Mouse (Mus musculus): Measurements from ENCODE around the gene Rasgef1b. TPM values are rescaled to one million over a fixed set of nuclear protein-coding genes. Genes with fewer than 3 reads are reported as not detected.
A peak's percentile ranks its signal among the peaks of the same experiment; 100 is the strongest.

The Rasgef1b gene
- total RNA-seq, 2 experiments from 2014 or later, result 11.9 to 15.1 TPM

DNA sequence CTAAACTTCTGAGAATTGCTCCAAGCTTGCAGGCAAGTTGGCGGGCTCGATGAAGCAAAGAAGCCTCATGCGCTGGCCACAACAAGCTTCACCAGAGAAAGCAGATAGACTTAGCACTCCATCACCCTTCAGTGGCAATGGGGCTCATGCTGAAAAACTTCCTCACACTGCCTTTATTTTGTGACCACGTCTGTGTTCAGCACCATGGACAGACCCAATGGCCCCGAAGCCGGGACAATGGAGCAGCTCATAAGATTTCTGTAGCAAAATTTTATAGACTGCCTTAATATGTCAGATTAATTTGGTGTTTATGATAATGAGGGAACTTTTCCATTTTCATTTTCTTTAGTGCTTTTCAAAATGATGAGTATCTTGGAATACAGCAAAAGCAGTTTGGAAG lies 21.6 kb downstream of the Rasgef1b start:
- peak; percentile 45 to 62 for DNase-seq

DNA sequence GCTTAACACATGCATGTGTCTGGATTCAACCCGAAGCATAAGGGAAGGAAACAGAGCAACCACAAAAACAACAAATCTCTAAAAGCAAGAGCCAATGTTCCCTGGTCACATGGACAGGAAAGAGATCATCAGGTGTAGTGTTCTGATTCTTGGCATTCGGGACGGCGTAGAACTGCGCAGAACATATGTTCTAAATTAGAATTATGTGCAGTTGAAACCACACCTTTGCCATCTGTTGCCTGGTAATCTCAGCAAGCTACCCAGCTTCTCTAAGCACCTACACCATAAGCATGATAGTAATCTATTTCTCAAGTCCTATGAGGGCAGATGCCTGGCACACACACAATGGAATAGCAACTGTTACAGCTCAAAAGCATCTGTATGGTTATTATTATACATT lies 27.1 kb downstream of the Rasgef1b start:
- no peak for DNase-seq

DNA sequence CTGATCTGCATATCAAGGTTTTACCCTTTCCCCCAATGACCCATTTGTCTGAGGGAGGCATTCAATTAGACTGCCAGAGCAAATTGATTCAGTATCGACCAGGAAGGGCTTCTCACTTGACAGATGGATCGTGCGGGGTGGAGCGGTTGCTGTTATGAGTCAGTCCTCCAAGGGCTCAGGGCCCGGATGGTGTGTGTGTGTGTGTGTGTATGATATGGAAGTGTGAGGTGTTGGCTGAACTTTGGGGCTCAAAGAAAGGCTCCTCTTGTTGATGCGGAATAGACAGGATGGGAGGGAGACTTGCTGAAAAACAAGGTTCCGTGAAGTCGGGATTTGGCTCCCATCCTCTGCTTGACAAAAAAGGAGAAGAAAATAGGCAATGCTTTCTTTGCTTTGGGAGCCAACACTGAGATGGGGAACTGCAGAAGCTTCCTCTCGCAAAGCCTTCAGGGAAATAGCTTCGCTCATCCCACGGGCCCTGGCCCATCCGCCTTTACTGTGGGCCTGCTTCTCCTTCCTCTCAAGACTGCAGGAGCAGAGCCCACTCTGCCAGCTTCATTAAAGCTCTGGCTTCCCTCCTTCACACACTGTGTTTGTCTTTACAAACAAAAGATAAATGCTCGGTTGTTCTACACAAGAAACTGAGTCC lies 34.0 kb downstream of the Rasgef1b start:
- no peak for DNase-seq

- no peak for DNase-seq
Measured at GRCm38 (mm10) chr5:99689909-99690308, 39.0 kb downstream of the Rasgef1b start.

- no peak for DNase-seq
Measured at GRCm38 (mm10) chr5:99687894-99688293, 41.0 kb downstream of the Rasgef1b start.

DNA sequence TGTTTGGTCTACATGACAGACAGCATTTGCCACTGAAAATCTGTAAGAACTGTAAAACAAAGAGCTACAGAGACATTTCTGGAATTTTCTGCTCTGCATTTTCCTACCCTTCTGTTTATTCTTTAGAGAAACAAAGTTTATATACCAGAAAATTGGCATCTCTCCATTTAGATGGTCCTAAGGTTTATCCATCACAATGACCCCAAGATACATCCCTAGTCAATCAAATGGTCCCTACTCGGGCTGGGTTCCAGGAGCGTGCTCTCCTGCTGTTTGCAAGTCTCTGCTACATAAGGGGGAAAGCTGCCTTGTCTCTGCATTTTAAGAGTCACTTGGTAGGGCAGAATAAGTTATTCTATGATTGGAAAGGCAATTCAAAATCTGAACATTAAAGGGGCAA lies 44.8 kb downstream of the Rasgef1b start:
- DNase-seq, result no peak

- peak; percentile 7 to 8 for DNase-seq
Measured at GRCm38 (mm10) chr5:99669971-99670571, 58.8 kb downstream of the Rasgef1b start.

DNA sequence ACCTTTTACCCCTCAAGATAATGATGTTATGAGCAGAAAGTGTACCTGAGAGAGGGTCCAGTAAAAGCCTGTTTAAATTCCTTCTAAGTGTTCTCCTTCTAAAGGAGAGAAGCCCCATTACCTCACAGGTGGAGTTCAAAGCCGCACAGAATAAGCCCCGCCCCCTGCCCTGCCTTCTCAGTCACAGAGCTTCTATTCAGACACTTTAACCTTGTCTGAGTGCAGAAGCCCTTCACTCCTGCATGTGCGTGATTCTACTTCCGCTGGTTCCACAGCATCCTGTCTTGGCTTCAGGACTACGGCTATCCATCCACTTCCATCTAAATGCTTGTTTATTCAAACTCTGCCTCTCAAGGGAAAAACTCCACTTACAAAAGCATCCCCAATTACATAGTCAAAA lies 72.8 kb downstream of the Rasgef1b start:
- DNase-seq, result no peak

- no peak for DNase-seq
Measured at GRCm38 (mm10) chr5:99652931-99653330, 75.9 kb downstream of the Rasgef1b start.

DNA sequence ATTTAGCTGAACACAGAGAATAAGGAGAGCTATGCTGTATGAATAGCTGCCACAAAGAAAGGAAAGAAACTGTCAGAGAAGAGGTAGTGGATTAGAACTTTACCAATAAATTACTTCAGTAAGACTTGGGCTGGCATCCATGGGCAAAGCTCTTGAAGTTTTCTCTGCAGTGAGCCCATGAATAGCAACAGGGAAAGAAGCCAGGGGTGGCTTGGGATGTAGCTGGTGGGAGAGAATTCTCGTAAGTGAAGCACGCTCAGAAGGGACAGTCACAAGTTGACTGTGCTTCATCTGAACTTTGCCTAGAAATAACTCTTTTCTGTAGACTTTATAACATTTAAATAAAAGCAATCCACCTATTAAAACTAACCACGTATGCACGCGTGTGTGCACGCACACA lies 87.5 kb downstream of the Rasgef1b start:
- no peak for DNase-seq

- no peak for DNase-seq
Measured at GRCm38 (mm10) chr5:99636575-99636974, 92.3 kb downstream of the Rasgef1b start.

- peak in 1 of 2 experiments; percentile 5 for DNase-seq
Measured at GRCm38 (mm10) chr5:99634010-99634541, 94.8 kb downstream of the Rasgef1b start.

GRCm38 (mm10) chr5:99633548-99633947 lies 95.3 kb downstream of the Rasgef1b start:
- no peak for DNase-seq

GRCm38 (mm10) chr5:99632649-99633310 lies 96.1 kb downstream of the Rasgef1b start:
- DNase-seq, result no peak

- peak; percentile 36 to 51 for DNase-seq
Measured at GRCm38 (mm10) chr5:99630087-99630486, 98.8 kb downstream of the Rasgef1b start.

DNA sequence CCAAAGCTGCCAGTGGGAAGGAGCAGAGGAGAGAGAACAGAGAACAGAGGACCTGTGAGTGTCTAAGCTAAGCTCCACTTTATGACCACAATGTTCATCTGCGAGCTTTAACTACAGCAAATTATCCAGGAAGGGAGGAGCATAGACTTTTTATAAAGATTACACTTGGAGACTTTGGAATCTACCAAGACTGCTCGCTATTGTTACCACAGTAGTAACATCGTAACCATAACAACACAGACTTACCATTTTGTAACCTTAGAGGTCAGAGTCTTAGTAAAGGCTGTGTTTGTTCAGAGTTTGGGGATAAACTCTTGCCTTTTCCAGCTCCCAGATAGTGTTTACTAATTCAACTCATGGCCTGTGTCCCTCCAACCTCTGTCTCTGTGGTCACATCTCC lies 103.3 kb downstream of the Rasgef1b start:
- DNase-seq, result no peak

- no peak for DNase-seq
Measured at GRCm38 (mm10) chr5:99620771-99621170, 108.1 kb downstream of the Rasgef1b start.

- DNase-seq, result peak; percentile 9 to 48
Measured at GRCm38 (mm10) chr5:99617271-99617800, 111.5 kb downstream of the Rasgef1b start.

DNA sequence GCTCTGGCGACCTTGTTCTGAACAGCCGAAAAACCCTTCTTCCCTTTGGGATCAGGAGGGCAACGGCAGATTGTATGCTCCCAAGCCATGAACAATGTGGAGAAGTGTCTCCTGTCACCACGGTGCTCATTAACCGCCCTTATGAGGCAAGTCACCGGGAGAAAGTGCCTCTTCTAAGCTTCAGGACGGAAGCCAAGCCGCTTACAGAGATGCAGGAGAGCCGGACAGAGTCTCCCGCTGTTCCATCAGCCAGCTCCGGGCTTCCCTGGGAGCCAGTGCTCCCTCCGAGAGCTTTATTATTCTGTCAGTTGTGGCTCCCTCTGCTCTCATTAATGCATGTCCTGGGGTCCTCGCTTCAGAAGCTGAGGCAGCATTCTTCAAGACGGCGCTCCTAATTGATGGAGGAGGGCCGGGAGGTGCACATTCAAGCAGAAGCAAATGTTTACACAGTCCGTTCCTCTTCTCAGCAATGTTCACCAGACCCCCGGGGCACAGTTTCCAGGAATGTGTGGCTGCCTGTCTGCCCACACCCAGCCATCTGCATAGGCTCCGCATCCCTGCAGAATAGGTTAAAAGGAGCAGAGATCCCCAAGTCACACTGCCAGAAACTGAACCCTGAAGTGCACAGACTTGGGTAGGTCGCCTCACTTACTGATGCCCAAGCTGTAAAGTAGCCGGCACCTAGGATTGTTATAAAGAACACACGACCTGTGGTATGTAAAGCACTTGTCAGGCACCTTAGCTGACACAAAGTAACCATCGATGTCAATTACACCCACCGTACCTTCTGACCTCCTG lies 115.3 kb downstream of the Rasgef1b start:
- DNase-seq, result no peak

- DNase-seq, result no peak
Measured at GRCm38 (mm10) chr5:99607602-99608001, 121.3 kb downstream of the Rasgef1b start.

DNA sequence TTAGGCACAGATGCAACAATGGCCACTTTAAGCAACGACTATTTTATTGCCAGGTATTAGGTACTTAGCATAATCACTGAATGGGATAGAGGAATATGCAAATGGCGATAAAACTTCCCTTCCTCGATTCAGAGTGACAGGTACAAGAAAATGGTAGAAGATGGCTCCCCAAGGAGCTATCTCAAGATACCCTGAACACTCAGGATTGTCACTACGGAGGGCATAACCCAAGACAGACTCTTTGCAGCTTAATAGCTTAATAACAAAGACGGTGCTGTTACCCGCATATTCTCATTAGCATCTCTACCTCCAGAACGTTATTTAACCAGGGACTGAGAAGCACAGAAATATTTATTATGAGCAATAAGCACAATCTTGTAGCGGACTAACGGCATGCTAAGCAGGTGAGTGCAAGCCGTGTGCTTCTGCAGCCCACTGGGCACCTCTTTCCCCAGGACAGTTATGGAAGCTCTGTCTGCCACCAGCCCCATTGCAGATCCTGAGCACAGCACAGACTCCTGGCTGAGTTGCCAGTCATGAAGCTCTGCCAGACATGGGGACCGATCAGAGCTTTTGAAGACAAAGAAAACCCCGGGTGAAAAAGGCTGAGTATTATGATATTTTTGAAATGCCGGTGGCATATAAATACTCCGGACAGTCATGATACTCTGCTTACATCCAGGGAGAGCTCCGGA lies 122.6 kb downstream of the Rasgef1b start:
- DNase-seq, result no peak
